In the genomic region with DNA sequence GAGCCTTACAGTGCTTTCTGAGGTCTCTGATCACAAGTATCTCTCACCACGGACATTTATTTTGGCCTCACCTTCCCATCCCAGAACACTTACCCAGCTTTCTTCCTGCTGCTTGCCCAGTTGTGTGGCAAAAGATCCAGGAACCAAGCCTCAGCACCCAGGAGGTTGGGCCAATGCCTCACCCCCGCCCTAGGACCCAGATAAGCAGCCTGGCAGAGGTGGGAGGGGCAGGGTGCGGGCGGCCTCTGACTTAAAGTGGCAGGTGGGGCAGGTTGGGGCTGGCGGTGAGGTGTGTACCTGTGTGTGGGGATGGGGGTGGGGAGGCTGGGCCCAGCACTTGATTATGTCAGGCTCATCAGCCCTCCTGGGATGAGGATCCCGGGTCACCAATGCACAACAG, we compare ENCODE assay signal across 25 mouse cellular contexts. TPM values are rescaled to one million over a fixed set of nuclear protein-coding genes. Genes with fewer than 3 reads are reported as not detected.
DNase-seq lines count a peak whose midpoint lies in the region; ATAC-seq lines count a peak whose summit lies in the region.
"Had no signal": no experiment of that assay in that cellular context is flagged by ENCODE, and none has a peak within 500 bp of the region (broad histone marks: within the 10 kb centered on the region; RNA-seq: fewer than 3 reads in every experiment).

No protein-coding gene starts in this region.

- no peak for DNase-seq in liver, embryonic 13.5 days
- no peak for DNase-seq in liver, embryonic 11.5 days (ENCODE audit: low spot score)
- DNase-seq in urinary bladder, postnatal 14 days (ENCODE audit: low spot score), result peak; percentile 83
- DNase-seq in cerebellum, adult 11 months, result no peak
- DNase-seq: adrenal gland, postnatal 25 days; B cell, adult 2 months; cerebellum, adult 9-11 months; gastrocnemius, postnatal 14 days; heart, postnatal 10 days; kidney, adult 11 months; kidney, postnatal 10 days; thymus, adult 18-20 months had no signal

- WGBS in liver, embryonic 13.5 days (ENCODE audit: insufficient replicate concordance), result 52% methylated on average over 6 of the region's 6 CpGs
- 73% methylated on average over 6 of the region's 6 CpGs for WGBS in liver, embryonic 11.5 days
- 73% methylated on average over 6 of the region's 6 CpGs for WGBS in intestine, embryonic 15.5 days
- WGBS in midbrain, embryonic 15.5 days, result 94% methylated on average over 6 of the region's 6 CpGs

- 0 out of 2 replicates have a peak, but pooled peaks have one; percentile 30 for ATAC-seq in liver, embryonic 13.5 days (ENCODE audit: low read depth)
- ATAC-seq in liver, embryonic 11.5 days (replicated peaks; ENCODE audit: low FRiP score), result no peak
- peak; percentile 48; the same call in 1 of the 2 replicates for ATAC-seq in intestine, embryonic 15.5 days
- ATAC-seq in megakaryocyte-erythroid progenitor cell, adult 5-6 weeks (replicated peaks; ENCODE audit: low FRiP score, low TSS enrichment, poor library complexity, severe bottlenecking), result peak; percentile 52
- ATAC-seq in midbrain, embryonic 15.5 days (replicated peaks), result no peak

- H3K4me2 ChIP-seq in liver, embryonic 13.5 days, result no peak overlapping the region
- no peak overlapping the region for H3K4me2 ChIP-seq in liver, embryonic 11.5 days
- no peak overlapping the region for H3K4me2 ChIP-seq in intestine, embryonic 15.5 days (replicated peaks)
- H3K4me2 ChIP-seq in midbrain, embryonic 15.5 days, result no peak overlapping the region
- H3K4me2 ChIP-seq: hindbrain, embryonic 12.5 days; neural tube, embryonic 12.5 days had no signal

- peaks cover 7% of the 10 kb centered on the region; the same call in 1 of the 2 replicates for H3K27me3 ChIP-seq in liver, embryonic 13.5 days
- H3K27me3 ChIP-seq in liver, embryonic 11.5 days (replicated peaks; ENCODE audit: control insufficient read depth, insufficient read depth, low read length), result no peaks in the 10 kb centered on the region
- no peaks in the 10 kb centered on the region for H3K27me3 ChIP-seq in intestine, embryonic 15.5 days (replicated peaks)
- H3K27me3 ChIP-seq in midbrain, embryonic 15.5 days (replicated peaks), result no peaks in the 10 kb centered on the region
- H3K27me3 ChIP-seq: hindbrain, embryonic 12.5 days; neural tube, embryonic 12.5 days had no signal

- no peak overlapping the region for H3K9ac ChIP-seq in liver, embryonic 13.5 days
- no peak overlapping the region for H3K9ac ChIP-seq in liver, embryonic 11.5 days (ENCODE audit: low read depth, low read length)
- H3K9ac ChIP-seq in intestine, embryonic 15.5 days, result no peak overlapping the region
- no peak overlapping the region for H3K9ac ChIP-seq in midbrain, embryonic 15.5 days
- H3K9ac ChIP-seq: hindbrain, embryonic 12.5 days; neural tube, embryonic 12.5 days had no signal

- H3K9me3 ChIP-seq in liver, embryonic 13.5 days (replicated peaks), result no peaks in the 10 kb centered on the region
- H3K9me3 ChIP-seq in liver, embryonic 11.5 days (ENCODE audit: control insufficient read depth, low read length), result no peaks in the 10 kb centered on the region
- H3K9me3 ChIP-seq in intestine, embryonic 15.5 days, result no peaks in the 10 kb centered on the region
- H3K9me3 ChIP-seq in midbrain, embryonic 15.5 days, result no peaks in the 10 kb centered on the region
- H3K9me3 ChIP-seq: heart, embryonic 10.5 days; hindbrain, embryonic 12.5 days; neural tube, embryonic 12.5 days had no signal

- H3K4me1 ChIP-seq in liver, embryonic 13.5 days (replicated peaks), result peaks cover 37% of the 10 kb centered on the region
- peaks cover 10% of the 10 kb centered on the region for H3K4me1 ChIP-seq in liver, embryonic 11.5 days (replicated peaks; ENCODE audit: control insufficient read depth, insufficient read depth, low read length)
- H3K4me1 ChIP-seq in intestine, embryonic 15.5 days (replicated peaks), result peaks cover 29% of the 10 kb centered on the region
- peaks cover 20% of the 10 kb centered on the region for H3K4me1 ChIP-seq in midbrain, embryonic 15.5 days

- peaks cover 8% of the 10 kb centered on the region; the same call in 1 of the 2 replicates for H3K36me3 ChIP-seq in liver, embryonic 13.5 days
- H3K36me3 ChIP-seq in liver, embryonic 11.5 days (ENCODE audit: control insufficient read depth, insufficient read depth, low read length), result 0 out of 2 replicates have a peak, but pooled peaks cover 2% of the 10 kb centered on the region
- H3K36me3 ChIP-seq in intestine, embryonic 15.5 days, result 0 out of 2 replicates have a peak, but pooled peaks cover 11% of the 10 kb centered on the region
- peaks cover 35% of the 10 kb centered on the region for H3K36me3 ChIP-seq in midbrain, embryonic 15.5 days (replicated peaks)

- H3K27ac ChIP-seq in liver, embryonic 13.5 days, result no peak overlapping the region
- H3K27ac ChIP-seq in liver, embryonic 11.5 days (ENCODE audit: low read depth, low read length), result no peak overlapping the region
- no peak overlapping the region for H3K27ac ChIP-seq in intestine, embryonic 15.5 days
- H3K27ac ChIP-seq in midbrain, embryonic 15.5 days, result no peak overlapping the region
- H3K27ac ChIP-seq: heart, embryonic 10.5 days; hindbrain, embryonic 12.5 days; neural tube, embryonic 12.5 days had no signal

- H3K4me3 ChIP-seq in liver, embryonic 13.5 days (replicated peaks), result no peak overlapping the region
- H3K4me3 ChIP-seq in liver, embryonic 11.5 days (ENCODE audit: low read depth, low read length), result no peak overlapping the region
- H3K4me3 ChIP-seq in intestine, embryonic 15.5 days (replicated peaks), result no peak overlapping the region
- no peak overlapping the region for H3K4me3 ChIP-seq in midbrain, embryonic 15.5 days
- H3K4me3 ChIP-seq: heart, embryonic 10.5 days; hindbrain, embryonic 12.5 days; neural tube, embryonic 12.5 days had no signal

RNA-seq across cellular contexts. Expression of a gene that starts 21.9 kb away (rescaled TPM):
- polyA plus RNA-seq in liver, embryonic 13.5 days (2015; fragmentation: Nextera tagmentation; extraction: Ambion mirVana), result 2.1 and 3.2 TPM in 2 replicates
- polyA plus RNA-seq in liver, embryonic 11.5 days (2014; fragmentation: Nextera tagmentation; extraction: Ambion mirVana), result 10.6 and 10.9 TPM in 2 replicates
- polyA plus RNA-seq in intestine, embryonic 15.5 days (2015; fragmentation: Nextera tagmentation; extraction: Ambion mirVana), result 17.6 and 18.9 TPM in 2 replicates
- total RNA-seq in megakaryocyte-erythroid progenitor cell, adult 5-6 weeks (2014; fragmentation: Nextera tagmentation), result 3.7 and 5.3 TPM in 2 replicates
- total RNA-seq in megakaryocyte-erythroid progenitor cell, adult 5-6 weeks (2017), result 1.6 and 14.1 TPM in 2 replicates
- polyA plus RNA-seq in midbrain, embryonic 15.5 days (2015; fragmentation: Nextera tagmentation; extraction: Ambion mirVana), result 56.5 and 58.9 TPM in 2 replicates

RNA-seq across cellular contexts. Expression of a gene that starts 40.0 kb away (rescaled TPM):
- polyA plus RNA-seq in liver, embryonic 13.5 days (2015; fragmentation: Nextera tagmentation; extraction: Ambion mirVana), result not detected in 2 replicates
- not detected in 2 replicates for polyA plus RNA-seq in liver, embryonic 11.5 days (2014; fragmentation: Nextera tagmentation; extraction: Ambion mirVana)
- not detected in 2 replicates for polyA plus RNA-seq in intestine, embryonic 15.5 days (2015; fragmentation: Nextera tagmentation; extraction: Ambion mirVana)
- not detected in 2 replicates for total RNA-seq in megakaryocyte-erythroid progenitor cell, adult 5-6 weeks (2014; fragmentation: Nextera tagmentation)
- total RNA-seq in megakaryocyte-erythroid progenitor cell, adult 5-6 weeks (2017), result not detected in 2 replicates
- polyA plus RNA-seq in midbrain, embryonic 15.5 days (2015; fragmentation: Nextera tagmentation; extraction: Ambion mirVana), result not detected in 2 replicates
- total RNA-seq: adrenal gland, postnatal 25 days; gastrocnemius, postnatal 14 days; heart, postnatal 10 days; layer of hippocampus, adult 8-10 months; megakaryocyte, adult 5-6 weeks; midbrain, postnatal 0 days had no signal
- polyA plus RNA-seq: embryonic facial prominence, embryonic 14.5 days; forebrain, embryonic 11.5 days; heart, embryonic 10.5 days; hindbrain, embryonic 12.5 days; limb, embryonic 11.5 days; liver, embryonic 16.5 days; midbrain, postnatal 0 days; neural tube, embryonic 12.5 days had no signal

RNA-seq across cellular contexts. Expression of a gene that starts 54.6 kb away (rescaled TPM):
- 87.3 and 113 TPM in 2 replicates for polyA plus RNA-seq in liver, embryonic 13.5 days (2015; fragmentation: Nextera tagmentation; extraction: Ambion mirVana)
- polyA plus RNA-seq in liver, embryonic 11.5 days (2014; fragmentation: Nextera tagmentation; extraction: Ambion mirVana), result 171 and 202 TPM in 2 replicates
- polyA plus RNA-seq in intestine, embryonic 15.5 days (2015; fragmentation: Nextera tagmentation; extraction: Ambion mirVana), result 184 and 193 TPM in 2 replicates
- total RNA-seq in megakaryocyte-erythroid progenitor cell, adult 5-6 weeks (2014; fragmentation: Nextera tagmentation), result 111 and 119 TPM in 2 replicates
- 177 and 182 TPM in 2 replicates for total RNA-seq in megakaryocyte-erythroid progenitor cell, adult 5-6 weeks (2017)
- 134 and 136 TPM in 2 replicates for polyA plus RNA-seq in midbrain, embryonic 15.5 days (2015; fragmentation: Nextera tagmentation; extraction: Ambion mirVana)

RNA-seq across cellular contexts. Expression of a gene that starts 54.6 kb away (rescaled TPM):
- polyA plus RNA-seq in liver, embryonic 13.5 days (2015; fragmentation: Nextera tagmentation; extraction: Ambion mirVana), result 21.7 and 22.4 TPM in 2 replicates
- polyA plus RNA-seq in liver, embryonic 11.5 days (2014; fragmentation: Nextera tagmentation; extraction: Ambion mirVana), result 48.9 and 54.0 TPM in 2 replicates
- 79.8 and 82.8 TPM in 2 replicates for polyA plus RNA-seq in intestine, embryonic 15.5 days (2015; fragmentation: Nextera tagmentation; extraction: Ambion mirVana)
- total RNA-seq in megakaryocyte-erythroid progenitor cell, adult 5-6 weeks (2014; fragmentation: Nextera tagmentation), result 27.7 and 31.3 TPM in 2 replicates
- 24.1 and 28.7 TPM in 2 replicates for total RNA-seq in megakaryocyte-erythroid progenitor cell, adult 5-6 weeks (2017)
- 168 and 169 TPM in 2 replicates for polyA plus RNA-seq in midbrain, embryonic 15.5 days (2015; fragmentation: Nextera tagmentation; extraction: Ambion mirVana)

Comparison
In these comparisons a context has a peak if more than half of its experiments do, and no peak if none do; other contexts are left out.
1. ATAC-seq: peak in liver, embryonic 13.5 days (single experiment), intestine, embryonic 15.5 days (single experiment) and megakaryocyte-erythroid progenitor cell, adult 5-6 weeks (single experiment); none in liver, embryonic 11.5 days (single experiment) and midbrain, embryonic 15.5 days (single experiment).